ENCODE assay signal across 11 mouse cellular contexts in genomic region chr19:9106096-9106495, GRCm38 (mm10). TPM values are rescaled to one million over a fixed set of nuclear protein-coding genes. Genes with fewer than 3 reads are reported as not detected.
DNase-seq lines count a peak whose midpoint lies in the region; ATAC-seq and TF ChIP-seq lines count a peak whose summit lies in the region.
"Had no signal": no experiment of that assay in that cellular context is flagged by ENCODE, and none has a peak within 500 bp of the region (broad histone marks: within the 10 kb centered on the region; RNA-seq: fewer than 3 reads in every experiment).

No protein-coding gene starts in this region.

- intact Hi-C loops in gastrocnemius, adult 2 months (cut with DNase I) = loop anchor here (10.0 kb wide), 1 partner anchor 391 kb away; no protein-coding TSS in a partner anchor
- intact Hi-C loops in heart, postnatal 25 days (cut with DNase I) = no loop called here

- peak; percentile 10; the same call in 1 of the 2 replicates for ATAC-seq in stomach, embryonic 15.5 days (ENCODE audit: insufficient read depth, low FRiP score, low read depth)
- ATAC-seq in forebrain, postnatal 0 days = no peak
- ATAC-seq in forebrain, embryonic 16.5 days = no peak

- no peak for TF ChIP-seq CTCF in gastrocnemius, adult 2 months (IDR thresholded peaks at IDR 0.05)
- no peak for TF ChIP-seq CTCF in forebrain, postnatal 0 days (IDR thresholded peaks at IDR 0.05; ENCODE audit: low read depth)

- WGBS in stomach, embryonic 15.5 days = 45% methylated on average over 5 of the region's 5 CpGs
- 73% methylated on average over 5 of the region's 5 CpGs for WGBS in forebrain, postnatal 0 days
- WGBS in forebrain, embryonic 16.5 days = 83% methylated on average over 5 of the region's 5 CpGs

- H3K4me3 ChIP-seq in gastrocnemius, adult 2 months = no peak overlapping the region
- H3K4me3 ChIP-seq in stomach, embryonic 15.5 days (replicated peaks) = no peak overlapping the region
- no peak overlapping the region for H3K4me3 ChIP-seq in forebrain, postnatal 0 days (ENCODE audit: low read depth, low read length)
- no peak overlapping the region for H3K4me3 ChIP-seq in forebrain, embryonic 16.5 days (replicated peaks; ENCODE audit: low read length)

- no peaks in the 10 kb centered on the region for H3K36me3 ChIP-seq in stomach, embryonic 15.5 days
- H3K36me3 ChIP-seq in forebrain, postnatal 0 days (ENCODE audit: insufficient read depth) = no peaks in the 10 kb centered on the region
- H3K36me3 ChIP-seq in forebrain, embryonic 16.5 days (ENCODE audit: control insufficient read depth, insufficient read depth) = no peaks in the 10 kb centered on the region

- no peak overlapping the region for H3K9ac ChIP-seq in stomach, embryonic 15.5 days
- H3K9ac ChIP-seq in forebrain, postnatal 0 days = no peak overlapping the region
- H3K9ac ChIP-seq in forebrain, embryonic 16.5 days (replicated peaks; ENCODE audit: low read depth, low read length) = no peak overlapping the region
- H3K9ac ChIP-seq: liver, embryonic 14.5 days had no signal

- H3K27ac ChIP-seq in gastrocnemius, adult 2 months = peak overlapping the region; percentile 80
- peak overlapping the region; percentile 72 for H3K27ac ChIP-seq in stomach, embryonic 15.5 days
- H3K27ac ChIP-seq in forebrain, postnatal 0 days (ENCODE audit: low read depth, low read length) = no peak overlapping the region
- no peak overlapping the region for H3K27ac ChIP-seq in forebrain, embryonic 16.5 days (ENCODE audit: low read length)
- H3K27ac ChIP-seq: liver, embryonic 14.5 days had no signal

- no peaks in the 10 kb centered on the region for H3K27me3 ChIP-seq in stomach, embryonic 15.5 days (replicated peaks)
- H3K27me3 ChIP-seq in forebrain, postnatal 0 days (ENCODE audit: insufficient read depth, low read length) = no peaks in the 10 kb centered on the region
- H3K27me3 ChIP-seq in forebrain, embryonic 16.5 days (replicated peaks; ENCODE audit: control insufficient read depth, insufficient read depth, low read length) = no peaks in the 10 kb centered on the region

- H3K9me3 ChIP-seq in stomach, embryonic 15.5 days = no peaks in the 10 kb centered on the region
- H3K9me3 ChIP-seq in forebrain, postnatal 0 days (ENCODE audit: low read length) = no peaks in the 10 kb centered on the region
- no peaks in the 10 kb centered on the region for H3K9me3 ChIP-seq in forebrain, embryonic 16.5 days (ENCODE audit: control insufficient read depth, low read length)

- peaks cover 19% of the 10 kb centered on the region for H3K4me1 ChIP-seq in stomach, embryonic 15.5 days
- no peaks in the 10 kb centered on the region for H3K4me1 ChIP-seq in forebrain, postnatal 0 days (ENCODE audit: insufficient read depth)
- no peaks in the 10 kb centered on the region for H3K4me1 ChIP-seq in forebrain, embryonic 16.5 days (replicated peaks; ENCODE audit: control insufficient read depth, insufficient read depth, low read length)

- H3K4me2 ChIP-seq in stomach, embryonic 15.5 days = no peak overlapping the region
- H3K4me2 ChIP-seq in forebrain, postnatal 0 days (ENCODE audit: low read depth) = no peak overlapping the region
- no peak overlapping the region for H3K4me2 ChIP-seq in forebrain, embryonic 16.5 days (ENCODE audit: low read length)

- DNase-seq in ovary, adult 18-20 months (ENCODE audit: low spot score) = peak; percentile 28
- no peak for DNase-seq in ovary, postnatal 10 days (ENCODE audit: low spot score)
- DNase-seq in gastrocnemius, adult 2 months = peak; percentile 59
- DNase-seq in heart, postnatal 25 days (ENCODE audit: low spot score) = peak; percentile 22
- no peak for DNase-seq in left cerebral cortex, adult 11 months (ENCODE audit: low spot score)
- no peak for DNase-seq in forebrain, postnatal 0 days
- DNase-seq: cerebellum, adult 8-10 months had no signal

RNA-seq across cellular contexts. Expression of gene Scgb1a1, which starts 18.3 kb away (rescaled TPM):
- not detected for total RNA-seq in gastrocnemius, adult 2 months (2021)
- total RNA-seq in heart, postnatal 25 days (2021) = 1 to 10 TPM in 1 of 2 experiments, not detected in 1; 3.6 TPM
- polyA plus RNA-seq in stomach, embryonic 15.5 days (2015; fragmentation: Nextera tagmentation; extraction: Ambion mirVana) = not detected in 2 replicates
- total RNA-seq in forebrain, postnatal 0 days (2014; rRNA removed) = not detected in 2 replicates
- polyA plus RNA-seq in forebrain, postnatal 0 days (2015; fragmentation: Nextera tagmentation; extraction: Ambion mirVana) = not detected in 2 replicates
- not detected in 2 replicates for polyA plus RNA-seq in forebrain, embryonic 16.5 days (2015; fragmentation: Nextera tagmentation; extraction: Ambion mirVana)
- polyA plus RNA-seq: hindbrain, embryonic 11.5 days; liver, embryonic 14.5 days had no signal

RNA-seq across cellular contexts. Expression of gene Asrgl1, which starts 29.3 kb away (rescaled TPM):
- 10 to 100 TPM; 29.3 to 32.8 TPM for total RNA-seq in gastrocnemius, adult 2 months (2021)
- total RNA-seq in heart, postnatal 25 days (2021) = 10 to 100 TPM; 22.4 to 26.3 TPM
- polyA plus RNA-seq in stomach, embryonic 15.5 days (2015; fragmentation: Nextera tagmentation; extraction: Ambion mirVana) = 13.7 and 16.4 TPM in 2 replicates
- total RNA-seq in forebrain, postnatal 0 days (2014; rRNA removed) = 31.2 and 31.3 TPM in 2 replicates
- 30.7 and 37.4 TPM in 2 replicates for polyA plus RNA-seq in forebrain, postnatal 0 days (2015; fragmentation: Nextera tagmentation; extraction: Ambion mirVana)
- 31.7 and 39.8 TPM in 2 replicates for polyA plus RNA-seq in forebrain, embryonic 16.5 days (2015; fragmentation: Nextera tagmentation; extraction: Ambion mirVana)

Comparison
In these comparisons a context has a peak if more than half of its experiments do, and no peak if none do; other contexts are left out.
1. DNase-seq: peak in ovary, adult 18-20 months (single experiment), gastrocnemius, adult 2 months (single experiment) and heart, postnatal 25 days (single experiment); none in ovary, postnatal 10 days (single experiment), left cerebral cortex, adult 11 months (single experiment) and forebrain, postnatal 0 days (single experiment).
2. H3K27ac ChIP-seq: peak in gastrocnemius, adult 2 months (single experiment) and stomach, embryonic 15.5 days (single experiment); none in forebrain, postnatal 0 days (single experiment) and forebrain, embryonic 16.5 days (single experiment).